Mouse (Mus musculus): ENCODE data around the gene 1700013F07Rik.
A peak's percentile ranks its signal among the peaks of the same experiment; 100 is the strongest.
"Not testable (repeated sequence)": the region's sequence is repeated elsewhere in the genome, so short reads cannot be mapped to it uniquely, and the experiment has no call there.

1700013F07Rik gene

GRCm38 (mm10) chr3:108533951-108534350, at the start of gene 1700013F07Rik:
TSS of gene 1700013F07Rik (plus strand) at chr3:108534150.
- no peak for ATAC-seq (ENCODE audit: insufficient number of reproducible peaks, low FRiP score, low TSS enrichment)

DNA sequence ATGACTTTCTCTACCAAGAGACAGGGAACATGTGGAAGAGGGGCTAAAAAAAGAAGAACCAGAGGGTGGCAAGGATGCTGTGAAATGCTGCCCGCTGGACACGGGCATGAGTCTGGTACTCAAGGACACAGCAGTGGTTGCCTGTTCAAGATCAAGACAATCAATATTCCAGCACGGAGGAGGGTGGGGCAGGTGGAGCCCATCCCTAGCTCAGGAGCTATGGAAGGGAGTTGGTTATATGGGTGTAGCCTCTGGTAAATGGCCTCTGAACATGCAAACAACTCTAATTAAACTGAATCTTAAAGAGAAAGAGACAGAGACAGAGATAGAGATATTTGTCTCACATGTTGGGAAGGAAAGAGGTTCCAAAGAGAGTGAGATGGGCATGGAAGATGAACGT, 49.2 kb upstream of the 1700013F07Rik start:
- ATAC-seq (ENCODE audit: insufficient number of reproducible peaks, low FRiP score, low TSS enrichment), result no peak

DNA sequence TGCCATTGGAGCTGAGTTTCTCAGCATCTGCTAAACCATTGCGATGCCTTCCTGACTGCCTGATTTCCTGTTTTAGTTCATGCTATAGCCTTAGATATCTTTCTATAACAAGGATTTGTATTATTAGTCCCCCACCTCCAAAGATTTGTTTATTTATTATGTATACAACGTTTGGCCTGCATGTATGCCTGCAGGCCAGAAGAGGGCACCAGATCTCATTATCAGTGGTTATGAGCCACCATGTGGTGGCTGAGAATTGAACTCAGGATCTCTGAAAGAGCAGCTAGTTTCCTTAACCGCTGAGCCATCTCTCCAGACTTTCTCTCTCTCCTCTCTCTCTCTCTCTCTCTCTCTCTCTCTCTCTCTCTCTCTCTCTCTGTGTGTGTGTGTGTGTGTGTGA, 44.0 kb upstream of the 1700013F07Rik start:
- no peak for ATAC-seq (ENCODE audit: insufficient number of reproducible peaks, low FRiP score, low TSS enrichment)

GRCm38 (mm10) chr3:108494861-108495474, 39.0 kb upstream of the 1700013F07Rik start:
- ATAC-seq (ENCODE audit: insufficient number of reproducible peaks, low FRiP score, low TSS enrichment), result no peak

GRCm38 (mm10) chr3:108495486-108495885, 38.5 kb upstream of the 1700013F07Rik start:
- ATAC-seq (ENCODE audit: insufficient number of reproducible peaks, low FRiP score, low TSS enrichment), result no peak

GRCm38 (mm10) chr3:108497602-108498001, 36.3 kb upstream of the 1700013F07Rik start:
- no peak for ATAC-seq (ENCODE audit: insufficient number of reproducible peaks, low FRiP score, low TSS enrichment)

DNA sequence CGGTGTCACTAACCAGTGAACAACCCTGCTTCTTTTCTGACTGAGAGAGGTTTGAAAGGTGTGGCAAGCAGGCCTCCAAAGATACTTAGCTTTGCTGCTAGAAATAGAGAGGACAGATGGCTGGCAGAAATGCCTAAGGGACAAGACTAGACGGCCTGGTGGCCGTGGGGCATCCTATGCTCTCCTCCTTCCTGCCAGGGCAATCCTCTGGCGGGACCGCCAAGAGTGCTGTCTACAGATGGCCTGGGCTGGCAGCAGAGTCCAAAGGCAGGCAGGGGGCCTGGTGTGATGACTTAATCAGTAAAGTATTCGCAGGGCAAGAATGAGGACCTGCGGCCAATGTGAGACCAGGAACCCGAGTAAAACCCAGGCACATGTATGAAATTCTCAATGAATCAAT, 34.1 kb upstream of the 1700013F07Rik start:
- ATAC-seq (ENCODE audit: insufficient number of reproducible peaks, low FRiP score, low TSS enrichment), result peak; percentile 94

DNA sequence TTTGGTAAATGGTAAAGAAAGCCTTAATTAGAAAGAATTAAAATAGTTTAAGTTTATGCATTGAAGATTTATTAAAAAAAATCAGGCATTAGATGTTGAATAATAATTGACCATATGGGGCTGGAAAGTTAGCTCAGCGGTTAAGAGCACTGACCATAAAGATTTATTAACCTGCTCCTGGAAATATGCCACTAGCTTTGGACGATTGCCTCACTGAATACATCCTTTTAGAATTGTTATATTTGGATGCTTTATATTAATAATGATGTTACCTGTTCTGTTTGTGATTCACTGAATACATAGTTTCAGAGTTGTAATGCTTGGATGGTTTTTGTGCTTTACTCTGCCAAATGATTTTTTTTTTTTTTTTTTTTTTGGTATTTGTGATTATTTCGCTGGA, 32.5 kb upstream of the 1700013F07Rik start:
- ATAC-seq (ENCODE audit: insufficient number of reproducible peaks, low FRiP score, low TSS enrichment), result not testable (repeated sequence)

DNA sequence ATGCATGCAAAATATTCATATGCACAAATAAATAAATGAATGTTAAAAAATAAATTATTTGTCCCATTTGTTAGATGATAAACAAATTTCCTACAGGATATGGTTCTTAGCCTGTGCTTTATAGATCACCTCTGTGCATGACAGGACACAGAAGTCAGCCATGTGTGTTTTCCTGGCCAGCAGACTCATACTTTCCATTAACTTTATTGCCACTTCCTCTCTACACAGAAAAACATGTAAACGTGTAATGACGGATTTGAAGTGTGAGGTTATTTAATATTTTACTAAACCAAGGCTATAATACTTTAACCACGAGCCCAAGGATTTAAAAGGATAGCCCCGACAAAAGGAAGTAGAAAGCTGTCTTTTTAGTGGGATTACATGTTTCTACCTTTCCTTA, 30.0 kb upstream of the 1700013F07Rik start:
- no peak for ATAC-seq (ENCODE audit: insufficient number of reproducible peaks, low FRiP score, low TSS enrichment)

GRCm38 (mm10) chr3:108508745-108509474, 25.0 kb upstream of the 1700013F07Rik start:
- no peak for ATAC-seq (ENCODE audit: insufficient number of reproducible peaks, low FRiP score, low TSS enrichment)

- ATAC-seq (ENCODE audit: insufficient number of reproducible peaks, low FRiP score, low TSS enrichment), result no peak
Observed at GRCm38 (mm10) chr3:108510156-108510555, 23.8 kb upstream of the 1700013F07Rik start.

DNA sequence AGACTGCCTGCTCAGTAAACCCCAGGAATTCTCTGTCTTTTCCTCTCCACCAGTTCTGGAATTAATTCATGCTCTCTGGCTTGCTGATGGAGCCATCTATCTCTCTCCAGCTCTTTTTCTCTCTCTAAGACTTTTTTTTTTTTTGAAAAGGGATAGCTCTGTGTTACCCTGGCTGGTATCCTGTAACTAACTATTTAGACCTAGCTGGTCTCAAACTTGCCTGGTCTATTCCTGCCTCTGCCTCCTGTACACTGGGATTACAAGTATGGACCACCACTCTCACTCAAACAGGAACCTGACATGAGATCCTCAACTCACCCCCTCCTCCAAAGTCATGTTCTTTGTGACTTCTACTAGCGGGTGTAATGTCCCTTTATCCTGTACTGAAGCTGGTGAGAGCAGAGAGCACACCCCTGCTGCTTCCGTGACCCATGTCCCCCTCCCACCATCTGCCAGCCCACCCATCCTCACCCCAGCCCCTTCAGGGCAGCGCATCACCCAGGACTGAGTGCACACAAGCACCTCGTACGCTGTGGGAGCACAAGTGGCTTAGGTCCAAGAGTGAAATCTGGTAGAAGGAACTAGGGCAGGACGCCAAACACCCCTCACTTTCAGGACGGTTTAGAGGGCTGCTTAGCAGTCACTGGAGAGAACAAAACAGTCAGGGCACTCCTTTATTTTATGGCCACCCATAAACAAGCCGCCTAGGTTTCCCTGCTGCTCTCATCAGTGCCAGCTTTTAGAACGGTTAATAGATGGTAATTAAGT, 23.1 kb upstream of the 1700013F07Rik start:
- no peak for ATAC-seq (ENCODE audit: insufficient number of reproducible peaks, low FRiP score, low TSS enrichment)

DNA sequence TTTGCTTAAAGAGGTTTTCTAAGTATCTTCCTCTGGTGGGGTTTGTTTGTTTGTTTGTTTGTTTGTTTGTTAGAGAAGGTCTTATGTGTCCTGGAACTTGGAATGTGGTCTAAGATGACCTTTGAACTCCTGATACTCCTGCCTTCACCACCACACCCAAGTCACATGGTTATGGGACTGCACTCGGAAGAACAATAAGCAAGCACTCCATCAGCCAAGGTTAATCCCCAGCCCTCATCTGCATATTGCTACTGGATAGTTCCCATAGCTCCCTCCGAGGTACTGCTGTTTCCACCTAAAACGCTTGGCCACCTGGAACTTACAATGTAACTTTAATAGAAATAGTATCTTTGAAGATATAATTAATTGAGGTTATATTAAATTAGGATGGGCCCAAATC, 20.5 kb upstream of the 1700013F07Rik start:
- ATAC-seq (ENCODE audit: insufficient number of reproducible peaks, low FRiP score, low TSS enrichment), result no peak

GRCm38 (mm10) chr3:108518276-108518675, 15.7 kb upstream of the 1700013F07Rik start:
- no peak for ATAC-seq (ENCODE audit: insufficient number of reproducible peaks, low FRiP score, low TSS enrichment)

GRCm38 (mm10) chr3:108523415-108523814, 10.5 kb upstream of the 1700013F07Rik start:
- no peak for ATAC-seq (ENCODE audit: insufficient number of reproducible peaks, low FRiP score, low TSS enrichment)

DNA sequence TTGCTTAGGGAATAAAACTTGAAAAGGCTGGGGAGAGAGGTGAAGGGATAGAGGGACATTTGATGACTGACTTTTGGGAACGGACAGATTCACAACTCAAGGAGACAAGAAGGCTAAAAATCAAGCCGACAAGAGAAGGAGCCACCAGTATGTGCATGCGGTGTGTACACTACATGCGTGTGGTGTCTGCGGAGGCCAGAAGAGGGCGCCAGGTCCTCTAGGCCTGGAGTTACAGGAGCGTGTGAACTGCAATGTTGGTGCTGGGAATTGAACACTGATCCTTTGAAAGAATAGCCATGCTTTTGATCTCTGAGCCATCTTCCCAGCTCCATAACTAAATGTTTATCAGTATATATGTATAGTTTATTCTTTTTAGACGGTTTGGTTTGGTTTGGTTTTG, 5.5 kb upstream of the 1700013F07Rik start:
- no peak for ATAC-seq (ENCODE audit: insufficient number of reproducible peaks, low FRiP score, low TSS enrichment)

DNA sequence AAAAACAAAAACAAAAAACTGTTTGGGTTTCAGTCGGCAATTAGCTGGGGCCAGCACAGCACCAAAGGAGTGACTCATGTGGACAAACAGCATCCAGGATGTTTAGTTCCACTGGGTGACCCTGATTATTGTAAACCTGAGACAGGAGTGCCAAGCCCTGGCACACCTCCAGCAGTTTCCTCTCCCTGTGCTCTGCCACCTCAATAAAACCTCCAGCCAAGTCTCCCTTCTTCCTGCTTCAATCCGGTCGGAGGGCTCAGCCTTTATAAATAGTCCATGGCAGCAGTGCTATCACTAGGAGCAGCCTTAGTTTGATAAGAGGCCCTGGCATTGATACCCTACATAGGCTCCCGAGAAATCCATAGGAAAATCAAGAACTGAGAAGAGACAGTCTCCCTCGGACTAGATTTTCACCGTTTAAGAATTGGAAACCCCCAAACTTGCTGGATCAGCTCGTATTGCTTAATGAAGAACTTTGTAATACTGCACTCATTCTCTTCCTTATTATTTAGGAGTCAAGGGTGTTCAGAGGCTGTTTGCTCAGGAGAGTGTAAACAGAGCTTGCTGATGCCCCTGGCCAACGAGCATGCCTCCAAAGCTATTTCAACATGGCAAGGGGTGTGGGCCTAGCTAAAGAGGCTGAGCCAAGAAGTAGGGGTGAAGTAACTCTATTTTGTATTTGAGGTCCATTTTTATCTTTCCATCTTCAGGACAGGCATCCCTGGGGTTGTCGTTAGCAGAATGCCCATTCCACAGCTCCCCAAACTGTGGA, 650 bp upstream of the 1700013F07Rik start:
- ATAC-seq (ENCODE audit: insufficient number of reproducible peaks, low FRiP score, low TSS enrichment), result no peak

DNA sequence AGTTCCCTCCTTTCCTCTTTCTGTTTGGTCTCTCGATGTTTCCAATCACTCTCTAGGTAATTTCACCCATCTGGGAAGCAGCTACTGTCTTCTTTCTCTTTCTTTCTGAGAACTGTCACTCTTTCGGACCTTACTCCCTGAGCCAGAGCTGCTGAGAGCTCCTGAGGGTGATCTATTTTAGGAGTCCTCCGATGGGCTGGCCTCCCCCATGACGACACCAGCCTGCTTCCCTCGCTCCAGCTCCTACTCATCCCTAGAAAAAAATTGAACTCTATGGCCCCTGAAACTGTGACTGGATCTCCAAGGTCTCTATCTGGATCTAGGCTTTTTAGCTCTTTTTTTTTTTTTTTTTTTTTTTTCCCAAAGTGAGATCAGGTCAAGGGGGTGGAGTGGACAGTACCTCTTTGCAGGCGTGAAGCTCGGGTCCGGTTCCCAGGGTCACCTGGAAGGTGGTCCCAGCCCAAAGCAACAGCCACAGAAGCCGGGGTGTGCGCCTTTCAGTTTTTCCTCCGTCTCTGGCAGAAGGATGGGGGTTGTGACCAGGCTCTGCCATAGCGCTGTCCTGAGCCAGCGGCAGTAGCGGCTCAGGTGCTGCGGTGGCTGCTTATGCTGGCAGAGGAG, 2.1 kb downstream of the 1700013F07Rik start:
- ATAC-seq (ENCODE audit: insufficient number of reproducible peaks, low FRiP score, low TSS enrichment), result no peak

GRCm38 (mm10) chr3:108536517-108537260, 2.7 kb downstream of the 1700013F07Rik start, which contains the start of gene 5330417C22Rik:
TSS of gene 5330417C22Rik (minus strand) at chr3:108536536.
- peak; percentile 70 for ATAC-seq (ENCODE audit: insufficient number of reproducible peaks, low FRiP score, low TSS enrichment)

All from cerebellum, adult (tissue).